Mouse (Mus musculus) brain, embryonic 14.5 days (tissue): ENCODE results near the gene Pax4. TPM values are rescaled to one million over a fixed set of nuclear protein-coding genes. Genes with fewer than 3 reads are reported as not detected.

Source experiments
- DNase-seq: peaks from one replicate; pipeline ENCODE4 v3.0.0-alpha.2; 2011; ENCODE audit warnings: low read depth
- CTCF ChIP-seq: fragments of 200-500 bp; IDR thresholded peaks from 2 replicates; pipeline ENCODE4 v1.5.1; 2012; ENCODE audit warnings: inconsistent platforms, mild to moderate bottlenecking, moderate library complexity, borderline replicate concordance; ENCODE audit not compliant: insufficient read depth, insufficient read length; ENCODE audit errors: extremely low read depth
- POLR2A ChIP-seq: fragments of 200-500 bp; IDR thresholded peaks from 2 replicates; pipeline ENCODE4 v1.6.1; 2012; ENCODE audit warnings: mild to moderate bottlenecking, inconsistent platforms, borderline replicate concordance; ENCODE audit not compliant: poor library complexity, insufficient read depth, insufficient read length, severe bottlenecking; ENCODE audit errors: extremely low read depth
- polyA plus RNA-seq: library from polyadenylated mRNA; depleted of rRNA; stranded (reverse); fragments of >200 nt; gene quantifications from 2 replicates; pipeline ENCODE4 v1.2.3, GENCODE M21; 2012

Gene Pax4
- polyA plus RNA-seq, 1 experiment, result not detected

- TF ChIP-seq CTCF, result no peak
- TF ChIP-seq POLR2A, result no peak
- no peak for DNase-seq
Observed at GRCm38 (mm10) chr6:28430795-28431537, 18.2 kb downstream of the Pax4 start.

GRCm38 (mm10) chr6:28429870-28430269 is 19.3 kb downstream of the Pax4 start:
- no peak for DNase-seq
- TF ChIP-seq POLR2A, result no peak
- no peak for TF ChIP-seq CTCF

DNA sequence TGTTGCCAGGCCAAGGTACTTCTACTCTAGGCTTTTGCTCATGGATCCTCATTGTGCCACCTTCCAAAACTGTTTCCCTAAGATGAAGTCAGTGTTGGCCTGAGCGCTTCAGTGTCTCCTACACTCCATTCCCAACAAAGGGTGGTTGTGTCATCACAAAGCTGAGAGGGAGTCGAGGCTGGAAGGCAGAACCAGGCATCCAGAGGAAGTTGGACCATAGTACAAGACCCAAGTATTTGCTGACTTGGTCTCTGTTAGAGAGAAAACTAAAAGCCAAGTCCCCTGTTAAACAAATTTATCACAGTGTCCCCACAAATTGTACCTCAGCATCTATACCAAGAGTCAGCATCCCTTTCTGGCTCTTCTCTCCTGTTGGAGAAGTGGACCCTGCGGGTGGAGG is 20.9 kb downstream of the Pax4 start, which contains the start of gene Gcc1:
Gene Gcc1, minus strand, starts transcription at position 101 of the 400 bp plus-strand sequence.
- TF ChIP-seq CTCF, result no peak
- DNase-seq, result no peak

DNA sequence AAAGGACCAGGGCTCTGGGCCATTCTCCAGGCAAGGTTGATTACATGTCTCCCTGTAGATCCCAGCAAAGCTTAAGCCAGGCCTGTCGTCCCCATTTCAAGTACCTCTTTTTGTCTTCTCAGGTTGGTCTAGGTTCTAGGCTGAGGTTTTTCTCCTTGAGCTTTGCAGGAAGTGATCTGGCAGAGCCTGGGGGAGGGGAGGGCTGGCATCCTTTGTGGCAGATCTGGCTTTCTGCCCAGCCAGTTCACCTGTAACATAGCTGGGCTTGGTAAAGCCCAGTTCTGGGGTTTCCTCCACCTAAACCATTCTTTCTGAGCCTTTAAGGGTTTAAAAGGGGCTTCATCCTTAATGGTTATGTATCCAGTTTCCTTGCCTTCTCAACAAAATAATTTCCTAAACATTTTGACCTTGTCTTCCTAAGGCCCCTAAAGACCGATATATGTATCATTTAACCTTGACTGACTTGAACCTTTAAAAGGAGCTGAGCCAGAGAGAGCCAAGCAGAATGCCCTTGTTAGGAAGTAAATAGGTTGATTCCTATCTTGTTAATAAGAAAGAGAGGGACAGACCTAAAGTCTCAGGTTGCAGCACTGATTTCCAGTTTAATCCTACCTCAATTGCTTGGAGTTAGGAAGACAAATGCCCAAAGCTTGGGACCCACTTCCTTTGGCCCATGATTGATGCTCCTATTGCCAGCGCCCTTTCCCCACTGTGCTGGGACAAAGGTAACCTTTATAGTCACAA is 21.9 kb downstream of the Pax4 start, which contains the start of gene Fscn3:
Gene Fscn3, plus strand, starts transcription at position 694 of the 744 bp plus-strand sequence.
- no peak for DNase-seq
- TF ChIP-seq CTCF, result no peak
- no peak for TF ChIP-seq POLR2A

DNA sequence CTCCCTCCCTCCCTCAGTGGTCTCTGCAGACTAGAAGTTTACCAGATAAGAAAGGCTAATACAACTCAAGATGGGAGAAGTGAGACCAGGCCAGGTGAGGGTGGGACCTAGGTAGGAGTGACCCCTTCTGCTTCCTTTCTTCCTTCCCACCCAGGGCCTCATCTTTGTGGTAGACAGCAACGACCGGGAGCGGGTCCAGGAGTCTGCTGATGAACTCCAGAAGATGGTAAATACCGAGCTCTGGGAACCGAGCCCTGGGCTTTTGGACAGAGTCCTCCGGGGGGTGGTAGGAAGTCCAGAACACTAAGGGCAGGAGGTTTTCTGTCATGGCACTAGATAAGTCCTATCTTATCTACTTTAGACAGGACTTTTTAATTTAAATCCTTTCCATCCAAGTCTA is 24.1 kb downstream of the Pax4 start:
- DNase-seq, result no peak

GRCm38 (mm10) chr6:28423767-28424695 is 25.1 kb downstream of the Pax4 start:
- no peak for TF ChIP-seq CTCF
- TF ChIP-seq POLR2A, result no peak
- peak; percentile 59 for DNase-seq

More for the DNA sequence above, 24.1 kb downstream of the Pax4 start:
- no peak for TF ChIP-seq CTCF
- no peak for TF ChIP-seq POLR2A

- peak; percentile 95 for DNase-seq
- 0 out of 2 replicates have a peak, but pooled peaks have one; percentile 38 for TF ChIP-seq POLR2A
- no peak for TF ChIP-seq CTCF
Observed at GRCm38 (mm10) chr6:28423313-28423712, 25.8 kb downstream of the Pax4 start, which contains the start of gene Arf5. TSS of gene Arf5 (plus strand) at chr6:28423560.

GRCm38 (mm10) chr6:28422651-28423290 is 26.4 kb downstream of the Pax4 start:
- no peak for DNase-seq
- TF ChIP-seq CTCF, result no peak
- no peak for TF ChIP-seq POLR2A

GRCm38 (mm10) chr6:28421469-28422000 is 27.6 kb downstream of the Pax4 start:
- TF ChIP-seq CTCF (peak; percentile 58; the same call in 1 of the 2 replicates), POLR2A (peak; percentile 19; the same call in 1 of the 2 replicates)
- peak; percentile 96 for DNase-seq

- no peak for DNase-seq
- TF ChIP-seq POLR2A (no peak), CTCF (no peak)
Observed at GRCm38 (mm10) chr6:28420865-28421264, 28.3 kb downstream of the Pax4 start.
